Comparison of ENCODE assay signal across 9 mouse cellular contexts in genomic region chr13:37344909-37345772, GRCm38 (mm10). TPM values are rescaled to one million over a fixed set of nuclear protein-coding genes. Genes with fewer than 3 reads are reported as not detected.
DNase-seq lines count a peak whose midpoint lies in the region; ATAC-seq and TF ChIP-seq lines count a peak whose summit lies in the region.
"Had no signal": no experiment of that assay in that cellular context is flagged by ENCODE, and none has a peak within 500 bp of the region (broad histone marks: within the 10 kb centered on the region; RNA-seq: fewer than 3 reads in every experiment).

Gene Ly86, plus strand, starts transcription at chr13:37345208.

- intact Hi-C loops in gastrocnemius, adult 2 months (cut with DNase I): no loop called here
- intact Hi-C loops in gastrocnemius, postnatal 14 days (cut with DNase I; ENCODE audit: low total_unique reads): no loop called here

- ATAC-seq in erythroid progenitor cell, adult 5-6 weeks (replicated peaks; ENCODE audit: low FRiP score, poor library complexity, severe bottlenecking): no peak

- no peak for TF ChIP-seq CTCF in gastrocnemius, adult 2 months (IDR thresholded peaks at IDR 0.05)

- no peak for DNase-seq in gastrocnemius, adult 2 months
- no peak for DNase-seq in gastrocnemius, postnatal 14 days
- DNase-seq in A20 (ENCODE audit: low read depth, low spot score): peak; percentile 97
- peak; percentile 46 to 65 for DNase-seq in lung, postnatal 4 days
- DNase-seq in adrenal gland, postnatal 4 days (ENCODE audit: low spot score in 2 of 2): no peak
- DNase-seq in urinary bladder, adult 18-20 months (ENCODE audit: low spot score in 2 of 2): no peak
- no peak for DNase-seq in gastrocnemius, postnatal 10 days

- peak within 1 kb of the TSS; percentile 33 for H3K4me3 ChIP-seq in gastrocnemius, adult 2 months
- H3K4me3 ChIP-seq: embryonic facial prominence, embryonic 12.5 days had no signal

- no peak within 1 kb of the TSS for H3K27ac ChIP-seq in gastrocnemius, adult 2 months
- H3K27ac ChIP-seq: embryonic facial prominence, embryonic 12.5 days had no signal

RNA-seq across cellular contexts. Expression of gene Ly86, which starts in this region (rescaled TPM):
- under 1 TPM; 0.67 to 0.71 TPM for total RNA-seq in gastrocnemius, adult 2 months (2021)
- total RNA-seq in gastrocnemius, postnatal 14 days (2021): 1 to 10 TPM; 1.4 to 1.5 TPM
- total RNA-seq in erythroid progenitor cell, adult 5-6 weeks (2015; ENCODE audit: low replicate concordance): 39.4 and 51.2 TPM in 2 replicates
- total RNA-seq in erythroid progenitor cell, adult 5-6 weeks (2017; ENCODE audit: low replicate concordance): 9.9 and 19.3 TPM in 2 replicates
- total RNA-seq in adrenal gland, postnatal 4 days (2021): 1 to 10 TPM; 3.6 to 4.5 TPM
- total RNA-seq in gastrocnemius, postnatal 10 days (2021): 1 to 10 TPM; 1.3 to 2.3 TPM

Comparison
In these comparisons a context has a peak if more than half of its experiments do, and no peak if none do; other contexts are left out.
1. DNase-seq: peak in A20 (single experiment) and lung, postnatal 4 days (2 of 2); none in gastrocnemius, adult 2 months (single experiment), gastrocnemius, postnatal 14 days (single experiment), adrenal gland, postnatal 4 days (0 of 2), urinary bladder, adult 18-20 months (0 of 2) and gastrocnemius, postnatal 10 days (single experiment).